Mouse (Mus musculus): Measurements from ENCODE around the gene Insl6. TPM values are rescaled to one million over a fixed set of nuclear protein-coding genes. Genes with fewer than 3 reads are reported as not detected.

Gene Insl6
- polyA plus RNA-seq (2014; fragmentation: Nextera tagmentation; extraction: Ambion mirVana) = 7.9 and 8.4 TPM in 2 replicates

DNA sequence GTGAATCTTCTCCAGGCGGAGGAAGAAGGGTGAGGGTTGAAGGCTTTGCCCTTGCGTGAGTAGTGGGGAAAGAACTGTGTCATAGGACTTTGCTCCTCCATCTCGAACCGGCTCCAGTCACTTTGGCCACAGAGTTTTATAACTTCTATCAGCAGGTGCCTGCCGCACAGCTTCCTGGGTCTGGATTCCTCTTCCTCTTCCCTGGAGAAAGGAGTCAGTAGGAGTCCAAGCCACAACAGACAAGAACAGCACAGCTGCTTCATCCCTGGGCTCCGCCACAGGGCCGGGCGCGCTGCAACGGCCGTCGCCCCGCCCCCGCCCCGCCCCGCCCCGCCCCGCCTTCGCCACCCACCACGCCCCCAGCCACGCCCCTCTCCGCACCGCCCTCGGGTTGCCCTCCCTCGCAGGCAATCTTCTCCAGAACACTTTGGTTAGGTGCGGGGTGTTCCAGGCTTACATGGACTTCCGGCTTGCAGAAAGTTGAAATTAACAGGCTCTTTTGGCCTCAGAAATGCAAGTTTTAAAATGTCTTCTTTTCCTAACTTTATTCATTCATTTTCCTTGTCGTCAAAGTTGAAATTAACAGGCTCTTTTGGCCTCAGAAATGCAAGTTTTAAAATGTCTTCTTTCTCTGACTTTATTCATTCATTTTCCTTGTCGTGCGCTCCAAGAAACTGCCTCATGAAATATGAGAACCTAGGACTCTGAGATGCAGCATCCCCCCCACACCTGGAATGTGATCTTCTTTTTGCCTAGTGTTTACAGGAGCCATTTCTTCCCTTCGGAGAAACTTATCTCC is at the start of gene Insl6:
Insl6 (minus strand) TSS at position 304 of the 799 bp plus-strand sequence.
- H3K4me1 ChIP-seq (replicated peaks; ENCODE audit: control insufficient read depth, insufficient read depth, low read length) = peaks cover 5% of the 10 kb centered on the region; the same call in 1 of the 2 replicates
- peak within 1 kb of the TSS; percentile 29 for H3K9ac ChIP-seq (ENCODE audit: low read length)
- no peaks in the 10 kb centered on the region for H3K27me3 ChIP-seq (replicated peaks; ENCODE audit: control insufficient read depth, insufficient read depth, low read length)
- H3K9me3 ChIP-seq (ENCODE audit: control insufficient read depth, low read length) = no peaks in the 10 kb centered on the region
- WGBS = 2% methylated on average over 27 of the region's 31 CpGs
- H3K4me3 ChIP-seq (ENCODE audit: low read depth, low read length) = peak within 1 kb of the TSS; percentile 33
- H3K4me2 ChIP-seq (ENCODE audit: low read length) = peak within 1 kb of the TSS; percentile 57
- DNase-seq (ENCODE audit: low spot score) (peak; percentile 88), ATAC-seq (replicated peaks; ENCODE audit: low FRiP score, low TSS enrichment, low read depth) (peak; percentile 91)
- H3K27ac ChIP-seq (ENCODE audit: low read depth) = peak within 1 kb of the TSS; percentile 7; the same call in 1 of the 2 replicates
- no peaks in the 10 kb centered on the region for H3K36me3 ChIP-seq (ENCODE audit: control insufficient read depth, insufficient read depth, low read length)

DNA sequence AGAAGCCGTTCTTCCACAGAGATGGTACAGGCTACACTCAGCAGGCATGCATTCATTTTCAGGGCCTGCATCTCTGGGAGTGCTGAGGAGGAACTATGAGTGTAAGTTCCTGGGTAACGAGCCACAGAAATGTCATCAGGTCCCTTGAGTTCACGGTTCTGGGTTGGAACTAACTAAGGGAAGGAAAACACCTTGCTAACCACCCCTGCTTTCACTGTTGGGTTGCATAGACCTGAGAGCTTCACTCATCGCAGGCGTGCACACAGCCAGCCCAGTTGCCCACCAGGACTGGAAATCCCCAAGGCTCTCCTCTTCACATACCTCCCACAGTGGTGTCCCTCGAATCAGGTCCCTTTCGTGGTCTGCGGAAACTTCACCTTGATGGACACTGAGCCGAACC is 49.8 kb upstream of the Insl6 start:
- no peaks in the 10 kb centered on the region for H3K36me3 ChIP-seq (ENCODE audit: control insufficient read depth, insufficient read depth, low read length)
- H3K4me3 ChIP-seq (ENCODE audit: low read depth, low read length) = no peak overlapping the region
- ATAC-seq (replicated peaks; ENCODE audit: low FRiP score, low TSS enrichment, low read depth) (no peak), DNase-seq (ENCODE audit: low spot score) (no peak)
- 91% methylated on average over 9 of the region's 9 CpGs for WGBS
- H3K4me2 ChIP-seq (ENCODE audit: low read length) = no peak overlapping the region
- H3K27ac ChIP-seq (ENCODE audit: low read depth) = no peak overlapping the region
- H3K9me3 ChIP-seq (ENCODE audit: control insufficient read depth, low read length) = no peaks in the 10 kb centered on the region
- H3K9ac ChIP-seq (ENCODE audit: low read length) = no peak overlapping the region
- H3K4me1 ChIP-seq (replicated peaks; ENCODE audit: control insufficient read depth, insufficient read depth, low read length) = no peaks in the 10 kb centered on the region
- no peaks in the 10 kb centered on the region for H3K27me3 ChIP-seq (replicated peaks; ENCODE audit: control insufficient read depth, insufficient read depth, low read length)

DNA sequence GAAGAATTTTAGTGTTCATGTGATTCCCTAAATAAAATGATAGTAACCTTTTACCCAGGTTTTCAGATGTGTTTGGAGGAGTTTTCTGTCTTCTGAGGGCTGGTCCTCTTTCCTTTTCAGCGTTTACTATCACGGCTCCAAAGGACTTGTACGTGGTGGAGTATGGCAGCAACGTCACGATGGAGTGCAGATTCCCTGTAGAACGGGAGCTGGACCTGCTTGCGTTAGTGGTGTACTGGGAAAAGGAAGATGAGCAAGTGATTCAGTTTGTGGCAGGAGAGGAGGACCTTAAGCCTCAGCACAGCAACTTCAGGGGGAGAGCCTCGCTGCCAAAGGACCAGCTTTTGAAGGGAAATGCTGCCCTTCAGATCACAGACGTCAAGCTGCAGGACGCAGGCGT is 48.3 kb upstream of the Insl6 start:
- no peaks in the 10 kb centered on the region for H3K36me3 ChIP-seq (ENCODE audit: control insufficient read depth, insufficient read depth, low read length)
- 33% methylated on average over 11 of the region's 11 CpGs for WGBS
- DNase-seq (ENCODE audit: low spot score) (no peak), ATAC-seq (replicated peaks; ENCODE audit: low FRiP score, low TSS enrichment, low read depth) (no peak)
- no peak overlapping the region for H3K9ac ChIP-seq (ENCODE audit: low read length)
- 0 out of 2 replicates have a peak overlapping the region, but pooled peaks have one; percentile 11 for H3K4me3 ChIP-seq (ENCODE audit: low read depth, low read length)
- H3K27me3 ChIP-seq (replicated peaks; ENCODE audit: control insufficient read depth, insufficient read depth, low read length) = no peaks in the 10 kb centered on the region
- H3K9me3 ChIP-seq (ENCODE audit: control insufficient read depth, low read length) = no peaks in the 10 kb centered on the region
- no peak overlapping the region for H3K27ac ChIP-seq (ENCODE audit: low read depth)
- H3K4me2 ChIP-seq (ENCODE audit: low read length) = peak overlapping the region; percentile 23; the same call in 1 of the 2 replicates
- H3K4me1 ChIP-seq (replicated peaks; ENCODE audit: control insufficient read depth, insufficient read depth, low read length) = no peaks in the 10 kb centered on the region

DNA sequence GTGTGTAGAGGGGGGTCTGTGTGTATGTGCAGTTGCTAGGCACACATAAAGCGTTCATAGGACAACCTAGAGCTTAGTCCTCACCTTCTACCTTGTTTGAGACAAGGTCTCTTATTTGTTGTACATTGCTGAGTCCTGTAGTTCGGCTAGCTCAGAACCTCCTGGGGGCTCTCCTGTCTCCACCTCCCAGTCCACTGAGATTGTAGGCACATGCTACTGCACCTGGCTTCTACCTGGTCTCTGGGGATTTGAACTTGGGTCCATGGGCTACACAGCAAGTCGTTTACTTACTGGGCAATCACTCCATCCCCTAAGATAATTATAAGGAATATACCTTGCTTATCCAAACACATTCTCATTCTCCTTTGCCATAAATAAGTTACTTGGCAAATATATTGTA is 47.5 kb upstream of the Insl6 start:
- peak overlapping the region; percentile 68 for H3K27ac ChIP-seq (ENCODE audit: low read depth)
- no peaks in the 10 kb centered on the region for H3K36me3 ChIP-seq (ENCODE audit: control insufficient read depth, insufficient read depth, low read length)
- H3K9ac ChIP-seq (ENCODE audit: low read length) = no peak overlapping the region
- no peaks in the 10 kb centered on the region for H3K9me3 ChIP-seq (ENCODE audit: control insufficient read depth, low read length)
- 86% methylated on average over 3 of the region's 3 CpGs for WGBS
- no peak overlapping the region for H3K4me2 ChIP-seq (ENCODE audit: low read length)
- no peak for ATAC-seq (replicated peaks; ENCODE audit: low FRiP score, low TSS enrichment, low read depth)
- no peak for DNase-seq (ENCODE audit: low spot score)
- no peak overlapping the region for H3K4me3 ChIP-seq (ENCODE audit: low read depth, low read length)
- H3K27me3 ChIP-seq (replicated peaks; ENCODE audit: control insufficient read depth, insufficient read depth, low read length) = no peaks in the 10 kb centered on the region
- H3K4me1 ChIP-seq (replicated peaks; ENCODE audit: control insufficient read depth, insufficient read depth, low read length) = no peaks in the 10 kb centered on the region

DNA sequence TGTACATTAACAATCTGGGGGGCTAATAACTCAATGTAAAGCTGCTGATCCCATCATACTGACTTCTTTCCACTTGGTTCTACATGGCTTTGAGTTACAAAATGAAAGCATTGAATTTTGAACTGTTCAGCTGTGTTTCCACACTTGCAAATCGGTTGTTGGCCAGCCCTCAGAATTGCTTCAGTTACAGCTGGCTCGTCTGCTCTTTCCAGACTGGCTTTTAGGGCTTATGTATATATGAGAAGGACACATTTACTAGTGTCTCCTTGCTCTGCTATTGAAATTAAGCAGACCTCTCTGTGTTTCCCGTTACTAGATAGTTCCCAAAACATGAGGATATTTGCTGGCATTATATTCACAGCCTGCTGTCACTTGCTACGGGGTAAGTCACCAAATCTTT is 47.0 kb upstream of the Insl6 start:
- ATAC-seq (replicated peaks; ENCODE audit: low FRiP score, low TSS enrichment, low read depth) = 0 out of 2 replicates have a peak, but pooled peaks have one; percentile 32
- H3K9me3 ChIP-seq (ENCODE audit: control insufficient read depth, low read length) = no peaks in the 10 kb centered on the region
- H3K4me3 ChIP-seq (ENCODE audit: low read depth, low read length) = no peak overlapping the region
- DNase-seq (ENCODE audit: low spot score) = peak; percentile 60
- H3K4me1 ChIP-seq (replicated peaks; ENCODE audit: control insufficient read depth, insufficient read depth, low read length) = no peaks in the 10 kb centered on the region
- no peaks in the 10 kb centered on the region for H3K36me3 ChIP-seq (ENCODE audit: control insufficient read depth, insufficient read depth, low read length)
- H3K9ac ChIP-seq (ENCODE audit: low read length) = no peak overlapping the region
- no peaks in the 10 kb centered on the region for H3K27me3 ChIP-seq (replicated peaks; ENCODE audit: control insufficient read depth, insufficient read depth, low read length)
- H3K27ac ChIP-seq (ENCODE audit: low read depth) = peak overlapping the region; percentile 68
- peak overlapping the region; percentile 40 for H3K4me2 ChIP-seq (ENCODE audit: low read length)
- WGBS = 29% methylated on average over 4 of the region's 4 CpGs

DNA sequence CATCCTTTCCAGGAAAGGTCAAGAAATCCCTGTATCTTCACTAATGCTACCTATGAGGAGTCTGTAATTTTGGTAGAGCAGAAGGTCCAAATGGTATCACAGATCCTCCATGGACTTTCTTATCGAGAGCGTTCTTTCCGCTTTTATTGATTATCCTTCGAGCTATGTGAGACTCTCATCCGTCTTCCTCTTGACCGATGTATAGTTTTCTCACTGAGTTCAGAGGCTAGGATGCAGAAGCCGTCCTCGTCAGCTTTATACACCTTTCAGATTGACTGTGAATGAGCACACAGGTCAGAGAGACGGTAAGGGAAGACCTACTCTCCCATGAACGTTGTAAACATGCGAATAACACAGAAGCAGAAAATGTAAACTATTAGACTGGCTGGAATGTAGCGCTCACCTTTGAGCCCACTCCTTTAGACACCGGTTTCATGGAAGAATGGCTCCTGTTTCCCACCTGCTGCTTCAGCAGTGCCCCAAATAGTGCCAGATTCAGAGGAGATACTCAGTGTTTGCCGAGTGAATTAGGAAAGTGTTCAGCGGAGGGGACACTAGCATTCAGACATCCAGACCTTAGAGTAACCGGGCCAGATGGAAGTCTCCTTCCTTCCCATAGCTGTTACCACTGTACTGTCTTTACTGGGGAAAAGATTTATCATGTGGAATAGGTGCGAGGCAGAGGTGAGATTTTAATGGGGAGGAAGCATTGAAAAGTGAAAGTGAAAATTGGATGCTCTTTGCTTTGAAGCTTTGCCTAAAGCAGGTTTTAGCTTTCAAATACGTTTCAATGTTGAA is 46.3 kb upstream of the Insl6 start:
- 56% methylated on average over 18 of the region's 18 CpGs for WGBS
- no peak overlapping the region for H3K4me3 ChIP-seq (ENCODE audit: low read depth, low read length)
- DNase-seq (ENCODE audit: low spot score) (no peak), ATAC-seq (replicated peaks; ENCODE audit: low FRiP score, low TSS enrichment, low read depth) (no peak)
- no peaks in the 10 kb centered on the region for H3K27me3 ChIP-seq (replicated peaks; ENCODE audit: control insufficient read depth, insufficient read depth, low read length)
- H3K27ac ChIP-seq (ENCODE audit: low read depth) = peak overlapping the region; percentile 68
- no peak overlapping the region for H3K9ac ChIP-seq (ENCODE audit: low read length)
- no peaks in the 10 kb centered on the region for H3K36me3 ChIP-seq (ENCODE audit: control insufficient read depth, insufficient read depth, low read length)
- no peaks in the 10 kb centered on the region for H3K9me3 ChIP-seq (ENCODE audit: control insufficient read depth, low read length)
- H3K4me1 ChIP-seq (replicated peaks; ENCODE audit: control insufficient read depth, insufficient read depth, low read length) = no peaks in the 10 kb centered on the region; the same call in 1 of the 2 replicates
- peak overlapping the region; percentile 40 for H3K4me2 ChIP-seq (ENCODE audit: low read length)

DNA sequence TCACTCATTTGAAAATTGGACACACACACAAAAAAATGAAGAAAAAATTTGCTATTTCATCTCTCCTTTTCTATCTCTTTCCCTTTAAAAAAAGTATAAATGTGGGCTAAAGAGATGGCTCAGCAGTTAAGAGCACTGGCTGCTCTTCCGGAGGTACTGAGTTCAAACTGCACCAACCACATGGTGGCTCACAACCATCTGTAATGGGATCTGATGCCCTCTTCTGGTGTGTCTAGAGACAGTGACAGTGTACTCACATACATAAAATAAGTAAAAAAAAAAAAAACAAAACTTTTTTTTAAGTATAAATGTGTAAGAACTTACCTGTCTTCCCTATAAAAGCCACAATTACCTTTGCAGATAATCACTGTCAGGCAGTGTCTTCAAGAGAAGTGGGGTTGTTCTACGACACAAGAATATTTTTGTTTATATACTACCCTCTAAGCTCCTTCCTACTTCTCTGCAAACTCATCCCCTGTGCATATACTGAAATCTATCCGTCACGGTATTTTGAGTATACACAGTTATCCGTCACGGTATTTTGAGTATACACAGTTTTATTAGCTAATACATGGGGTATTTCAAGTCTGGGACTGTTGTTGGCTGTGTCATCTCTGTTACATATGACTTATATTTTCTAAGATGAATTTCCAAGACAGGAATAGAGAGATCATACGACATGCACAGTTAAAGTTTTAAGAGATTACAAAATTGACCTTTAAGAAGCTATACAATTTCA is 45.6 kb upstream of the Insl6 start:
- Histone ChIP-seq H3K9ac (ENCODE audit: low read length) (no peak overlapping the region), H3K4me3 (ENCODE audit: low read depth, low read length) (no peak overlapping the region), H3K9me3 (ENCODE audit: control insufficient read depth, low read length) (no peaks in the 10 kb centered on the region), H3K4me1 (replicated peaks; ENCODE audit: control insufficient read depth, insufficient read depth, low read length) (no peaks in the 10 kb centered on the region; the same call in 1 of the 2 replicates), H3K4me2 (ENCODE audit: low read length) (no peak overlapping the region), H3K36me3 (ENCODE audit: control insufficient read depth, insufficient read depth, low read length) (no peaks in the 10 kb centered on the region), H3K27ac (ENCODE audit: low read depth) (no peak overlapping the region), H3K27me3 (replicated peaks; ENCODE audit: control insufficient read depth, insufficient read depth, low read length) (no peaks in the 10 kb centered on the region)
- DNase-seq (ENCODE audit: low spot score) (no peak), ATAC-seq (replicated peaks; ENCODE audit: low FRiP score, low TSS enrichment, low read depth) (no peak)
- 77% methylated on average over 7 of the region's 7 CpGs for WGBS

DNA sequence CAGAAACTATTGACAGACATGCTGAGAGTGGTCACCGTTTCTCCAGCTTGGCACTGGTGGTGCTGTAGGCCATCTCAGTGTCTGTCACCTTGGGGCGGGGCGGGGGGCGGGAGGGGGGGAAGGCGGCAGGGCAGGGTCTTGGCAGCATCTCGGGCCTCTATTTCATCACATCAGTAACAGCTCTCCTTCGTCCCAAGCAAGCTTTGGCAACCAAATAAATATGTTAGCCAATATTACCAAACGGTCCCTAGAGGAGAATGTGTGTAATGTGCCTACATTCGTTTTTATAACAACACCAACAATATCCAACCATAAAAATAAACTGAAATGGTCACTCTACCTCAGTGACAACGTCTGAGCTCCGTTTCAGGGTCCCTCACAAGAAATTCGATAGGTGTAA is 45.0 kb upstream of the Insl6 start:
- no peak for ATAC-seq (replicated peaks; ENCODE audit: low FRiP score, low TSS enrichment, low read depth)

More for the DNA sequence above, 45.0 kb upstream of the Insl6 start:
- H3K27ac ChIP-seq (ENCODE audit: low read depth) = no peak overlapping the region
- no peak overlapping the region for H3K4me2 ChIP-seq (ENCODE audit: low read length)
- no peak overlapping the region for H3K4me3 ChIP-seq (ENCODE audit: low read depth, low read length)
- no peak overlapping the region for H3K9ac ChIP-seq (ENCODE audit: low read length)
- no peaks in the 10 kb centered on the region for H3K9me3 ChIP-seq (ENCODE audit: control insufficient read depth, low read length)
- no peaks in the 10 kb centered on the region; the same call in 1 of the 2 replicates for H3K4me1 ChIP-seq (replicated peaks; ENCODE audit: control insufficient read depth, insufficient read depth, low read length)
- DNase-seq (ENCODE audit: low spot score) = no peak
- H3K27me3 ChIP-seq (replicated peaks; ENCODE audit: control insufficient read depth, insufficient read depth, low read length) = no peaks in the 10 kb centered on the region
- WGBS = 69% methylated on average over 12 of the region's 12 CpGs
- H3K36me3 ChIP-seq (ENCODE audit: control insufficient read depth, insufficient read depth, low read length) = no peaks in the 10 kb centered on the region
